Mouse (Mus musculus) neural tube, embryonic 12.5 days (tissue): ENCODE results near the gene Selenbp1. TPM values are rescaled to one million over a fixed set of nuclear protein-coding genes. Genes with fewer than 3 reads are reported as not detected.

Experiments used
- ATAC-seq: fragments of 200-750 bp; cut with Nextera tagmentation; 2 replicates; pipeline ENCODE4 v1.8.0; 2017; ENCODE audit warnings: low read depth, mild to moderate bottlenecking, moderate TSS enrichment, moderate library complexity; ENCODE audit not compliant: low FRiP score
- H3K27ac ChIP-seq: fragments of 300-500 bp; sonication (generic); 2 replicates; pipeline ENCODE4 v1.5.1; 2016
- H3K27me3 ChIP-seq: fragments of 300-500 bp; sonication (generic); replicated peaks from 2 replicates; pipeline ENCODE4 v1.6.1; 2016; ENCODE audit warnings: mild to moderate bottlenecking
- H3K36me3 ChIP-seq: fragments of 300-500 bp; sonication (generic); 2 replicates; pipeline ENCODE4 v1.6.1; 2016; ENCODE audit warnings: mild to moderate bottlenecking
- H3K4me1 ChIP-seq: fragments of 300-500 bp; sonication (generic); 2 replicates; pipeline ENCODE4 v1.6.1; 2016
- H3K4me2 ChIP-seq: fragments of 300-500 bp; sonication (generic); replicated peaks from 2 replicates; pipeline ENCODE4 v1.6.1; 2016; ENCODE audit warnings: mild to moderate bottlenecking
- H3K4me3 ChIP-seq: fragments of 300-500 bp; sonication (generic); 2 replicates; pipeline ENCODE4 v1.5.1; 2016
- H3K9ac ChIP-seq: fragments of 300-500 bp; sonication (generic); 2 replicates; pipeline ENCODE4 v1.6.1; 2016; ENCODE audit warnings: mild to moderate bottlenecking
- H3K9me3 ChIP-seq: fragments of 300-500 bp; sonication (generic); 2 replicates; pipeline ENCODE4 v1.6.1; 2016; ENCODE audit warnings: mild to moderate bottlenecking
- WGBS: fragments of 180-500 bp; shearing (Covaris S2); methylation state at CpG from one replicate; pipeline ENCODE4 v1.1.7; 2016; 5-methylcytosine and 5-hydroxymethylcytosine counted together
- polyA plus RNA-seq: library from polyadenylated mRNA; unstranded; fragments of >200 nt; fragmentation: Nextera tagmentation; extraction: Ambion mirVana; gene quantifications from 2 replicates; pipeline ENCODE4 v1.2.1, GENCODE M21; 2016

The Selenbp1 gene
- polyA plus RNA-seq, 1 experiment from 2014 or later = 9.6 TPM

GRCm38 (mm10) chr3:94960322-94960721 lies 27.5 kb downstream of the Selenbp1 start:
- H3K9ac ChIP-seq = 0 out of 2 replicates have a peak overlapping the region, but pooled peaks have one; percentile 9
- no peaks in the 10 kb centered on the region for H3K27me3 ChIP-seq
- peaks cover 37% of the 10 kb centered on the region for H3K36me3 ChIP-seq
- H3K4me1 ChIP-seq = peaks cover under 1% of the 10 kb centered on the region; the same call in 1 of the 2 replicates
- 54% methylated on average over 5 of the region's 5 CpGs for WGBS
- no peak overlapping the region for H3K4me2 ChIP-seq
- H3K4me3 ChIP-seq = no peak overlapping the region
- ATAC-seq = no peak
- no peaks in the 10 kb centered on the region for H3K9me3 ChIP-seq
- H3K27ac ChIP-seq = no peak overlapping the region

- no peak overlapping the region for H3K4me3 ChIP-seq
- no peaks in the 10 kb centered on the region for H3K4me1 ChIP-seq
- H3K4me2 ChIP-seq = no peak overlapping the region
- no peak overlapping the region for H3K9ac ChIP-seq
- WGBS = 90% methylated on average over 1 of the region's 1 CpGs
- no peaks in the 10 kb centered on the region for H3K36me3 ChIP-seq
- H3K27me3 ChIP-seq = no peaks in the 10 kb centered on the region
- no peak for ATAC-seq
- H3K9me3 ChIP-seq = no peaks in the 10 kb centered on the region
- no peak overlapping the region for H3K27ac ChIP-seq
These were observed 32.1 kb downstream of the Selenbp1 start for GRCm38 (mm10) chr3:94964989-94965388.

- no peaks in the 10 kb centered on the region for H3K9me3 ChIP-seq
- ATAC-seq = no peak
- no peak overlapping the region for H3K27ac ChIP-seq
- 73% methylated on average over 1 of the region's 1 CpGs for WGBS
- H3K9ac ChIP-seq = no peak overlapping the region
- H3K27me3 ChIP-seq = no peaks in the 10 kb centered on the region
- H3K4me3 ChIP-seq = no peak overlapping the region
- no peak overlapping the region for H3K4me2 ChIP-seq
- no peaks in the 10 kb centered on the region for H3K36me3 ChIP-seq
- no peaks in the 10 kb centered on the region for H3K4me1 ChIP-seq
These were observed 33.0 kb downstream of the Selenbp1 start for GRCm38 (mm10) chr3:94965878-94966277.

GRCm38 (mm10) chr3:94972552-94972951 lies 39.7 kb downstream of the Selenbp1 start:
- Histone ChIP-seq H3K27ac (no peak overlapping the region), H3K9me3 (no peaks in the 10 kb centered on the region), H3K27me3 (no peaks in the 10 kb centered on the region), H3K9ac (no peak overlapping the region), H3K4me1 (peaks cover 17% of the 10 kb centered on the region), H3K4me2 (no peak overlapping the region), H3K36me3 (peaks cover 3% of the 10 kb centered on the region; the same call in 1 of the 2 replicates), H3K4me3 (no peak overlapping the region)
- WGBS = 88% methylated on average over 3 of the region's 3 CpGs
- ATAC-seq = no peak

GRCm38 (mm10) chr3:94973620-94974019 lies 40.8 kb downstream of the Selenbp1 start:
- ATAC-seq = no peak
- WGBS = 86% methylated on average over 5 of the region's 5 CpGs

GRCm38 (mm10) chr3:94974026-94974527 lies 41.2 kb downstream of the Selenbp1 start:
- H3K9ac ChIP-seq = peak overlapping the region; percentile 93

More at GRCm38 (mm10) chr3:94973620-94974019, 40.8 kb downstream of the Selenbp1 start:
- peaks cover 7% of the 10 kb centered on the region; the same call in 1 of the 2 replicates for H3K36me3 ChIP-seq
- H3K27ac ChIP-seq = no peak overlapping the region
- no peak overlapping the region for H3K9ac ChIP-seq
- H3K27me3 ChIP-seq = no peaks in the 10 kb centered on the region
- peak overlapping the region; percentile 80 for H3K4me2 ChIP-seq
- no peak overlapping the region for H3K4me3 ChIP-seq
- no peaks in the 10 kb centered on the region for H3K9me3 ChIP-seq
- peaks cover 17% of the 10 kb centered on the region for H3K4me1 ChIP-seq

GRCm38 (mm10) chr3:94974528-94975422 lies 41.9 kb downstream of the Selenbp1 start, which contains the start of gene Pi4kb:
Gene Pi4kb, plus strand, starts transcription at chr3:94974731.
- no peaks in the 10 kb centered on the region for H3K27me3 ChIP-seq
- peaks cover 17% of the 10 kb centered on the region for H3K4me1 ChIP-seq
- no peaks in the 10 kb centered on the region for H3K9me3 ChIP-seq
- WGBS = under 1% methylated on average over 56 of the region's 57 CpGs
- peak within 1 kb of the TSS; percentile 93 for H3K9ac ChIP-seq
- H3K4me2 ChIP-seq = peak within 1 kb of the TSS; percentile 80
- ATAC-seq = peak; percentile 97
- H3K27ac ChIP-seq = peak within 1 kb of the TSS; percentile 15
- H3K36me3 ChIP-seq = peaks cover 7% of the 10 kb centered on the region; the same call in 1 of the 2 replicates
- H3K4me3 ChIP-seq = peak within 1 kb of the TSS; percentile 83

More at GRCm38 (mm10) chr3:94974026-94974527, 41.2 kb downstream of the Selenbp1 start:
- H3K4me1 ChIP-seq = peaks cover 17% of the 10 kb centered on the region
- peak overlapping the region; percentile 83 for H3K4me3 ChIP-seq
- H3K4me2 ChIP-seq = peak overlapping the region; percentile 80
- 21% methylated on average over 9 of the region's 9 CpGs for WGBS
- H3K9me3 ChIP-seq = no peaks in the 10 kb centered on the region
- peak; percentile 18; the same call in 1 of the 2 replicates for ATAC-seq
- no peak overlapping the region for H3K27ac ChIP-seq
- peaks cover 7% of the 10 kb centered on the region; the same call in 1 of the 2 replicates for H3K36me3 ChIP-seq
- no peaks in the 10 kb centered on the region for H3K27me3 ChIP-seq

- WGBS = 94% methylated on average over 11 of the region's 11 CpGs
- Histone ChIP-seq H3K4me2 (no peak overlapping the region), H3K27me3 (no peaks in the 10 kb centered on the region), H3K4me1 (no peaks in the 10 kb centered on the region), H3K36me3 (peaks cover 40% of the 10 kb centered on the region), H3K9ac (no peak overlapping the region), H3K9me3 (no peaks in the 10 kb centered on the region), H3K4me3 (no peak overlapping the region), H3K27ac (no peak overlapping the region)
- no peak for ATAC-seq
These were observed 51.5 kb downstream of the Selenbp1 start for GRCm38 (mm10) chr3:94984312-94984711.

- Histone ChIP-seq H3K9ac (no peak overlapping the region), H3K36me3 (peaks cover 40% of the 10 kb centered on the region), H3K4me1 (no peaks in the 10 kb centered on the region; the same call in 1 of the 2 replicates), H3K9me3 (no peaks in the 10 kb centered on the region), H3K4me2 (no peak overlapping the region), H3K27me3 (no peaks in the 10 kb centered on the region), H3K4me3 (no peak overlapping the region), H3K27ac (no peak overlapping the region)
- ATAC-seq = no peak
- 97% methylated on average over 2 of the region's 2 CpGs for WGBS
These were observed 52.7 kb downstream of the Selenbp1 start for GRCm38 (mm10) chr3:94985513-94985912.

GRCm38 (mm10) chr3:94987578-94987977 lies 54.7 kb downstream of the Selenbp1 start:
- Histone ChIP-seq H3K27ac (no peak overlapping the region), H3K4me3 (no peak overlapping the region), H3K9me3 (no peaks in the 10 kb centered on the region), H3K36me3 (peaks cover 48% of the 10 kb centered on the region), H3K4me2 (no peak overlapping the region), H3K9ac (no peak overlapping the region), H3K4me1 (no peaks in the 10 kb centered on the region; the same call in 1 of the 2 replicates), H3K27me3 (no peaks in the 10 kb centered on the region)
- ATAC-seq = no peak

- Histone ChIP-seq H3K4me3 (no peak overlapping the region), H3K9ac (no peak overlapping the region), H3K36me3 (peaks cover 53% of the 10 kb centered on the region), H3K9me3 (no peaks in the 10 kb centered on the region), H3K4me2 (no peak overlapping the region), H3K4me1 (no peaks in the 10 kb centered on the region; the same call in 1 of the 2 replicates), H3K27me3 (no peaks in the 10 kb centered on the region), H3K27ac (no peak overlapping the region)
- WGBS = 70% methylated on average over 9 of the region's 9 CpGs
- no peak for ATAC-seq
These were observed 56.4 kb downstream of the Selenbp1 start for GRCm38 (mm10) chr3:94989159-94989761.
